Mouse (Mus musculus): ENCODE measurements at regions not wholly inside any gene's neighbourhood (a gene's known extent, or its start where the extent isn't known, plus 50 kb on each side); places are given as distances from the start of the nearest gene placed in this dataset.

DNA sequence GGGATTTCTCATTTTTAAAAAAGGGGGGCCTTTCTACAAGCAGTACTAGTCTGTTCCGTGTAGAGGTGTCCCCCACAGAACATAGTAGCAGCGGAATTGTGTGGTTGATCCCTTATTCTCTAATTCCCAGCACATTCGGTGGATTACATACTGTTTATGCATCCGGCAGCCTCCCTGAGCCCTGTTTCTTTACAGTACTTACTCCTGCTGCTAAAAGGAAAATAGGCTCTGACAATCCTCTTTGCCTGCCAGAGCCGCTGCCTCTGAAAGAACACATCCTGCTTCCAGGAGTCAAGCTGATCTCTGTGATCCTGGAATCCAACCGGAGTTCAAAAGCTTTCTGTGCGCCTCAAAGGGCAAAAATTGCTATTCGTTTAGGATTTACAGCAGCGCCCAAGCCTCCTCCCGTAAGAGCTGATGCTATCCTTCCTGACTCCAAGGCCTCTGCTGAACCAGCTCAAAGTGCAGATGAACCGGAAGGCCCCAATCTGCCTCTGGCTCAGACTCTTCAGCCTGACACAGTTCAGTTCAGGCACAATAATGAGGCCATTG lies 936.6 kb downstream of the Ndufa4 start:
- peak; percentile 35 to 52 for DNase-seq

DNA sequence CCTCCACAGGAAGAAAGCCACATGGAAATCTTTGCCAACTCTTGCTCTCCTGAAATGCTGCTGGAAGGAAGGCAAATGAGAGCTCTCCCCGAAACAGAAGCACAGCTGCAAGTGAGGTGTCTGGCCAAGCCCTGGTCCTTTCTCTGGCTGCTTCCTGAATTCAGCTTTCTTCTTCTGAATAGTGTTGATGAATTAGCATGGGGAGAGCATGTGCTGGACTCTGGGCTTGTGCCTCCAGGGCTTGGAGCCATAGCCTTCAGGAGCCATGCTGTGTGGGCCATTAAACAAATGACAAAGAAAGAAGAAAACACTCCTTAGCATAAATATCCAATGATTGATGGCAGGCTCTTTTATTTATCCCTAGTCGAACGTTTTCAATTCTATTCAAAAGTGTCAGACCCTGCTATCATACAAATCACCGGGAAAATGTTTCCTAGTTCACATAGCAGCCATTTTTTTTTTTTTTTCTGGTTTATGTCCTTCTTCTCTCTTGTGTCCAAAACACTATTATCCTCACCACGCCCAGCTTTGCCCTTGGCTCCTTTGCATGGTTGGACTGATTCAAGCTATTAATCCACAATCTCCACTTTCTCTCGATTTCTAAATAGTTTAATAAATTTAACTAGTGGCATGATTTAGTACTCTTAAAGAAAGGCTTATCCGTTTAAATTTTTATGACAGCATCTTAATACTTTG lies 937.3 kb downstream of the Ndufa4 start:
- DNase-seq = peak; percentile 38 to 59

DNA sequence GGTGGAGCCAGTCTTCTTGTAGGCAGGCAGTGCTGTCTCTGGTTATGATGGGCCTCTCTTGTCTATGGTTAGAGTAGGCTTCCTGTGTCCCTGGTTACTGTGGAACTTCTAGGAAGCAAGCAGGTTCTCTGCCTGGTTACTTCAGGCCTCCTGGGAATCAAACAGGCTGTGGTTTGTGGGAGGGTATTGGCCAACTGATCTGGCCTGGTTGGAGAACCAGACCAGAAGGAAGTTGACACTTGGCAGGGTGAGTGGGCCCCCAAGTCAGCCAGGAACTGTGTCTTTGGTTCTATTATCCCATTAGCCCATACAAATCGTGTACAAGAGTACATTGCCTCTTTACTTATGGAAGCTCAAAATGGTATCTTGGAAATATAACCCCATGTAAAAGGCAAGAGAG lies 963.8 kb downstream of the Ndufa4 start:
- no peak for DNase-seq

DNA sequence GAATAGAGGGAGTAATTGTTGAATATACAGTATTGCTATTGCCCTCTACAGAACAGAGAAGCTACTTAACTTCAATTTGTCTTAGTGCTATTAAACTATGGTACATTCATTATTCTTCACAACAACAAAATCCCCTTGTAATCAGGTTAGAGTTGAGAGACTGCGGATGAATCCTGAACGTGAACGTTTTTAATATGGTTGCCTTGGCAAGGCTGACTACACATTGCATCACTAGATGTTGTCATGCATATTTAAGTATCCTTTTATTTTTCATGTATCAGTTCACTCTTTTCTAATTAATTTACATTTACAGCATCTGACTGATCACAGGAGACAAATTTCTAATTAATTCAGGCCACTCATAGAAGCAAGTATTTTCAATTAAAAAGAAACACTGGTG lies 965.8 kb downstream of the Ndufa4 start:
- DNase-seq = no peak
